Mouse (Mus musculus): ENCODE data around the gene Gnb1.

- TF ChIP-seq CTCF (IDR thresholded peaks at IDR 0.05; ENCODE audit: borderline replicate concordance, insufficient read depth, low read depth, low read length) (no peak), POLR2A (IDR thresholded peaks at IDR 0.05; ENCODE audit: borderline replicate concordance, insufficient read depth, low read length) (no peak)
Observed at GRCm38 (mm10) chr4:155489101-155489970, 1.8 kb upstream of the Gnb1 start.

Data from cerebellum, adult 2 months (tissue).